Mouse (Mus musculus) heart, embryonic 12.5 days (tissue): ENCODE data around the gene Cmtr1. TPM values are rescaled to one million over a fixed set of nuclear protein-coding genes. Genes with fewer than 3 reads are reported as not detected.

Experiments
- ATAC-seq: fragments of 200-750 bp; cut with Nextera tagmentation; 2 replicates; pipeline ENCODE4 v1.8.0; 2017; ENCODE audit warnings: moderate TSS enrichment, moderate library complexity; ENCODE audit not compliant: insufficient number of reproducible peaks, low FRiP score
- H3K27ac ChIP-seq: fragments of 300-500 bp; sonication (generic); 2 replicates; pipeline ENCODE4 v1.5.1; 2016; ENCODE audit warnings: mild to moderate bottlenecking, moderate library complexity; ENCODE audit not compliant: poor library complexity, severe bottlenecking
- H3K27me3 ChIP-seq: fragments of 300-500 bp; sonication (generic); replicated peaks from 2 replicates; pipeline ENCODE4 v1.6.1; 2016; ENCODE audit warnings: mild to moderate bottlenecking, moderate library complexity
- H3K36me3 ChIP-seq: fragments of 300-500 bp; sonication (generic); 2 replicates; pipeline ENCODE4 v1.6.1; 2016; ENCODE audit warnings: mild to moderate bottlenecking, moderate library complexity
- H3K4me1 ChIP-seq: fragments of 300-500 bp; sonication (generic); replicated peaks from 2 replicates; pipeline ENCODE4 v1.6.1; 2016; ENCODE audit warnings: mild to moderate bottlenecking
- H3K4me2 ChIP-seq: fragments of 300-500 bp; sonication (generic); 2 replicates; pipeline ENCODE4 v1.6.1; 2016; ENCODE audit warnings: mild to moderate bottlenecking, moderate library complexity
- H3K4me3 ChIP-seq: fragments of 300-500 bp; sonication (generic); 2 replicates; pipeline ENCODE4 v1.5.1; 2016; ENCODE audit warnings: mild to moderate bottlenecking
- H3K9ac ChIP-seq: fragments of 300-500 bp; sonication (generic); 2 replicates; pipeline ENCODE4 v1.6.1; 2016; ENCODE audit warnings: mild to moderate bottlenecking, moderate library complexity
- H3K9me3 ChIP-seq: fragments of 300-500 bp; sonication (generic); replicated peaks from 2 replicates; pipeline ENCODE4 v1.6.1; 2016; ENCODE audit warnings: mild to moderate bottlenecking, moderate library complexity
- WGBS: fragments of 180-500 bp; shearing (Covaris S2); methylation state at CpG from one replicate; pipeline ENCODE4 v1.1.7; 2016; 5-methylcytosine and 5-hydroxymethylcytosine counted together
- polyA plus RNA-seq: library from polyadenylated mRNA; unstranded; fragments of >200 nt; fragmentation: Nextera tagmentation; extraction: Ambion mirVana; gene quantifications from 2 replicates; pipeline ENCODE4 v1.2.1, GENCODE M21; 2016

Gene Cmtr1
- polyA plus RNA-seq, 1 experiment from 2014 or later = 124 TPM

DNA sequence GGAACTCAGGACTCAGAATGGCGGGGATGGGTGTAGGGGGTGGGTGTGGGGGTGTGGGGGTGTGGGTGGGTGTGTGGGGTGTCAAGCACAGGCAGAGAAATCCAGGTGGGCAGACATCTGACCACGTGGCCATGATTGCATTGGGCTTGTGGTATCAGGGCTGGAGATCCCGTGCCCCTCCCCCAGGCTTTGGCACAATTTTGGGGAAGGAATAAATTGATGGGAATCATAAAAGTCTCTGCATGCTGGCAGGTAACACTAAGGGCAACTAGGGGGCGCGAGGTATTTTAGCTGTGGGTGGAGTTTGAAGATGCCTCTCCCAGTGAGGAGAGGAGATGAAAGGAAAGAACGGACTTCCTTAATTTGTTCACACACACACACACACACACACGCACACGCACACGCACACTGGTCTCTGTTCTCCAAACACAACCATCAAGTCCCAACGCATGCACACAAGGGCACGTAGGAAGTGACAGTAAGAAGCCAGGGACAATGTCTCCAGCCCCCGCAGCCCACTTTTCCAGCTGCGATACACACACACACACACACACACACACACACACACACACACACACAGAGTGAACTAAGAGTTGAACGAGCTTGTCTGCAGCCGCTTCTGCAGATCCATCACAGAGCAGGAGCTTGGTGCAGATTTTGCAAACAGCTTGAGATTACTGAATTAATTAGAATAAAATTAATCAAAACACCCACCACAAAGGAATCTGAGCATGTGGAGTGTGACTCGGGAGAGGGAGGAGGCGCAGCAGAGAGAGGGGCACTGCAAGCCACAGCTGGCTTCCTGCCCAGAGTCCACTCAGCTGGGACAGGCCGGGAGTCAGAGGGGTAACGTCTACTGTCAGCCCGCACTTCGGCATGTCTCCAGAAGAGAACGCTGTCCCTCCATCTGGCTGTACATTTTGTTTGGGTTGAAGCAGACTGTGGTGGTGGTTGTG is 77.7 kb downstream of the Cmtr1 start:
- Histone ChIP-seq H3K4me1 (peaks cover 40% of the 10 kb centered on the region), H3K36me3 (no peaks in the 10 kb centered on the region), H3K27me3 (no peaks in the 10 kb centered on the region), H3K9me3 (no peaks in the 10 kb centered on the region), H3K4me3 (no peak overlapping the region), H3K9ac (no peak overlapping the region), H3K4me2 (peak overlapping the region; percentile 38), H3K27ac (0 out of 2 replicates have a peak overlapping the region, but pooled peaks have one; percentile 5)
- peak; percentile 67 for ATAC-seq
- WGBS = 41% methylated on average over 22 of the region's 22 CpGs

GRCm38 (mm10) chr17:29747466-29747865 is 87.1 kb downstream of the Cmtr1 start:
- no peak overlapping the region for H3K4me2 ChIP-seq
- no peaks in the 10 kb centered on the region for H3K9me3 ChIP-seq
- H3K4me3 ChIP-seq = no peak overlapping the region
- WGBS = 66% methylated on average over 6 of the region's 6 CpGs
- peaks cover 28% of the 10 kb centered on the region for H3K4me1 ChIP-seq
- ATAC-seq = no peak
- H3K9ac ChIP-seq = no peak overlapping the region
- H3K36me3 ChIP-seq = no peaks in the 10 kb centered on the region
- H3K27me3 ChIP-seq = no peaks in the 10 kb centered on the region
- H3K27ac ChIP-seq = no peak overlapping the region

DNA sequence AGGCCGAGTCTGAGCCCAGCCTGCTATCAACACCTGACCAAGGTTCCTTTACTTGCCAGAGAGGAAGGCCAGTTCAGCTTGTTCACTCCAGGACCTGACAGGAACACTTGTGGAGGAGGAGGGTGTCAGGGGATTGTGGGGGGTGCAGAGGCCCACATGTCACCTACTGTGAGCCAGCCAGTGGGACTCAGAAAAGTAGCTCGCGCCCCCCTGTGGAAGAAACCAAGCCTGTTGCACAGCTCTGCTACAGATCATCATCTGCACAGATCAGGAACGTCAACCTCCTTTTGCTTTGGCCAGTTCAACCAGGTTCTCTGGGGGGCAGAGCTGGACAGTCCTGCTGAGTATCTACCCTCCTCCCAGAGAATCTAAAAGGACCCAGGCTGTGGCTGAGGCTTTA is 94.1 kb downstream of the Cmtr1 start:
- Histone ChIP-seq H3K9me3 (no peaks in the 10 kb centered on the region), H3K9ac (no peak overlapping the region), H3K27ac (no peak overlapping the region)

More for the DNA sequence above, 94.1 kb downstream of the Cmtr1 start:
- no peak for ATAC-seq
- Histone ChIP-seq H3K36me3 (no peaks in the 10 kb centered on the region), H3K27me3 (no peaks in the 10 kb centered on the region), H3K4me2 (no peak overlapping the region), H3K4me1 (peaks cover 7% of the 10 kb centered on the region), H3K4me3 (no peak overlapping the region)
- 43% methylated on average over 4 of the region's 4 CpGs for whole genome bisulfite sequencing

Other genes starting within 250 kb of the Cmtr1 start
- gene Pim1, start 169.8 kb upstream of the Cmtr1 start, polyA plus RNA-seq = 25.1 and 27.0 TPM in 2 replicates
- gene Gm17657, start 111.0 kb upstream of the Cmtr1 start, polyA plus RNA-seq = not detected in 2 replicates
- gene Tbc1d22b, start 110.8 kb upstream of the Cmtr1 start, polyA plus RNA-seq = 13.8 and 14.9 TPM in 2 replicates
- 0.80 and 1.0 TPM in 2 replicates for gene Tmem217, start 108.2 kb upstream of the Cmtr1 start, polyA plus RNA-seq
- 52.2 and 58.7 TPM in 2 replicates for gene Rnf8, start 45.8 kb upstream of the Cmtr1 start, polyA plus RNA-seq
- 2.1 and 2.5 TPM in 2 replicates for gene Gm28043, start 45.7 kb upstream of the Cmtr1 start, polyA plus RNA-seq
- gene Ccdc167, start 56.4 kb downstream of the Cmtr1 start, polyA plus RNA-seq = 15.8 and 16.0 TPM in 2 replicates